9 mouse cellular contexts compared by ENCODE assay signal in genomic region chr11:101064462-101064861, GRCm38 (mm10). TPM values are rescaled to one million over a fixed set of nuclear protein-coding genes. Genes with fewer than 3 reads are reported as not detected.
DNase-seq lines count a peak whose midpoint lies in the region; ATAC-seq and TF ChIP-seq lines count a peak whose summit lies in the region.
"Had no signal": no experiment of that assay in that cellular context is flagged by ENCODE, and none has a peak within 500 bp of the region (broad histone marks: within the 10 kb centered on the region; RNA-seq: fewer than 3 reads in every experiment).

No protein-coding gene starts in this region.

- DNase-seq in hindbrain, embryonic 10.5 days (ENCODE audit: low spot score) = no peak
- DNase-seq in hindbrain, embryonic 11.5 days (ENCODE audit: low spot score) = no peak
- DNase-seq in ES-CJ7 (ENCODE audit: low read depth, low spot score) = peak; percentile 52
- no peak for DNase-seq in liver, embryonic 11.5 days (ENCODE audit: low spot score)
- DNase-seq in right cerebral cortex, postnatal 10 days (ENCODE audit: low spot score in 2 of 2) = no peak
- no peak for DNase-seq in thymus, postnatal 25 days

- no peak for TF ChIP-seq POLR2A in bone marrow, adult 2 months (IDR thresholded peaks at IDR 0.05; ENCODE audit: borderline replicate concordance, control insufficient read depth, low read depth, low read length)

- H3K4me1 ChIP-seq in hindbrain, embryonic 10.5 days (replicated peaks) = peaks cover 43% of the 10 kb centered on the region
- no peaks in the 10 kb centered on the region; the same call in 1 of the 2 replicates for H3K4me1 ChIP-seq in hindbrain, embryonic 11.5 days (replicated peaks; ENCODE audit: control insufficient read depth, insufficient read depth, low read length)
- peaks cover 15% of the 10 kb centered on the region for H3K4me1 ChIP-seq in bone marrow, adult 2 months (ENCODE audit: control insufficient read depth, insufficient read depth, low read length)
- peaks cover 51% of the 10 kb centered on the region for H3K4me1 ChIP-seq in liver, embryonic 11.5 days (replicated peaks; ENCODE audit: control insufficient read depth, insufficient read depth, low read length)

- H3K36me3 ChIP-seq in hindbrain, embryonic 10.5 days = peaks cover 45% of the 10 kb centered on the region
- H3K36me3 ChIP-seq in hindbrain, embryonic 11.5 days (ENCODE audit: control insufficient read depth, insufficient read depth, low read length) = no peaks in the 10 kb centered on the region
- peaks cover 7% of the 10 kb centered on the region; the same call in 1 of the 2 replicates for H3K36me3 ChIP-seq in liver, embryonic 11.5 days (ENCODE audit: control insufficient read depth, insufficient read depth, low read length)

- WGBS in hindbrain, embryonic 10.5 days = 87% methylated on average over 4 of the region's 4 CpGs
- WGBS in hindbrain, embryonic 11.5 days = 85% methylated on average over 4 of the region's 4 CpGs
- WGBS in bone marrow, adult 2 months = 70% methylated on average over 4 of the region's 4 CpGs
- WGBS in liver, embryonic 11.5 days = 72% methylated on average over 4 of the region's 4 CpGs

- no peak overlapping the region for H3K4me3 ChIP-seq in hindbrain, embryonic 10.5 days
- no peak overlapping the region for H3K4me3 ChIP-seq in hindbrain, embryonic 11.5 days (ENCODE audit: low read depth, low read length)
- H3K4me3 ChIP-seq in bone marrow, adult 2 months (replicated peaks; ENCODE audit: control insufficient read depth, low read depth, low read length) = no peak overlapping the region
- no peak overlapping the region for H3K4me3 ChIP-seq in liver, embryonic 11.5 days (ENCODE audit: low read depth, low read length)
- H3K4me3 ChIP-seq: neural tube, embryonic 12.5 days had no signal

- no peak for ATAC-seq in hindbrain, embryonic 11.5 days (ENCODE audit: low FRiP score)
- no peak for ATAC-seq in liver, embryonic 11.5 days (replicated peaks; ENCODE audit: low FRiP score)

- no peaks in the 10 kb centered on the region for H3K9me3 ChIP-seq in hindbrain, embryonic 10.5 days
- H3K9me3 ChIP-seq in hindbrain, embryonic 11.5 days (ENCODE audit: control insufficient read depth, low read length) = no peaks in the 10 kb centered on the region
- H3K9me3 ChIP-seq in liver, embryonic 11.5 days (ENCODE audit: control insufficient read depth, low read length) = no peaks in the 10 kb centered on the region
- H3K9me3 ChIP-seq: neural tube, embryonic 12.5 days had no signal

- H3K4me2 ChIP-seq in hindbrain, embryonic 11.5 days (replicated peaks; ENCODE audit: low read depth, low read length) = no peak overlapping the region
- peak overlapping the region; percentile 46 for H3K4me2 ChIP-seq in liver, embryonic 11.5 days
- H3K4me2 ChIP-seq: neural tube, embryonic 12.5 days had no signal

- peak overlapping the region; percentile 68; the same call in 1 of the 2 replicates for H3K27ac ChIP-seq in hindbrain, embryonic 10.5 days
- no peak overlapping the region for H3K27ac ChIP-seq in hindbrain, embryonic 11.5 days (ENCODE audit: low read depth, low read length)
- peak overlapping the region; percentile 96 for H3K27ac ChIP-seq in bone marrow, adult 2 months (ENCODE audit: control insufficient read depth, insufficient read depth, low read depth, low read length, poor library complexity)
- peak overlapping the region; percentile 99 for H3K27ac ChIP-seq in liver, embryonic 11.5 days (ENCODE audit: low read depth, low read length)

- no peak overlapping the region for H3K9ac ChIP-seq in hindbrain, embryonic 11.5 days (ENCODE audit: low read depth, low read length)
- peak overlapping the region; percentile 46; the same call in 1 of the 2 replicates for H3K9ac ChIP-seq in liver, embryonic 11.5 days (ENCODE audit: low read depth, low read length)
- H3K9ac ChIP-seq: neural tube, embryonic 12.5 days had no signal

- TF ChIP-seq CTCF in bone marrow, adult 2 months (IDR thresholded peaks at IDR 0.05; ENCODE audit: control insufficient read depth, insufficient read depth, low read length) = no peak

- H3K27me3 ChIP-seq in hindbrain, embryonic 10.5 days (ENCODE audit: insufficient read depth, poor library complexity, severe bottlenecking) = peaks cover 9% of the 10 kb centered on the region; the same call in 1 of the 2 replicates
- no peaks in the 10 kb centered on the region for H3K27me3 ChIP-seq in hindbrain, embryonic 11.5 days (ENCODE audit: control insufficient read depth, insufficient read depth, low read length)
- H3K27me3 ChIP-seq in liver, embryonic 11.5 days (replicated peaks; ENCODE audit: control insufficient read depth, insufficient read depth, low read length) = no peaks in the 10 kb centered on the region; the same call in 1 of the 2 replicates
- H3K27me3 ChIP-seq: neural tube, embryonic 12.5 days had no signal

RNA-seq across cellular contexts. Expression of gene Naglu, which starts 5.3 kb away (rescaled TPM):
- 11.2 and 12.9 TPM in 2 replicates for polyA plus RNA-seq in hindbrain, embryonic 10.5 days (2016; fragmentation: Nextera tagmentation; extraction: Ambion mirVana)
- polyA plus RNA-seq in hindbrain, embryonic 11.5 days (2014; fragmentation: Nextera tagmentation; extraction: Ambion mirVana) = 5.8 and 5.9 TPM in 2 replicates
- polyA plus RNA-seq in bone marrow, adult 2 months (2011; ENCODE audit: insufficient read depth, insufficient read length, low replicate concordance, missing spikeins) = 3.4 and 5.6 TPM in 2 replicates
- 7.7 and 8.0 TPM in 2 replicates for polyA plus RNA-seq in liver, embryonic 11.5 days (2014; fragmentation: Nextera tagmentation; extraction: Ambion mirVana)

RNA-seq across cellular contexts. Expression of gene Hsd17b1, which starts 13.7 kb away (rescaled TPM):
- polyA plus RNA-seq in hindbrain, embryonic 10.5 days (2016; fragmentation: Nextera tagmentation; extraction: Ambion mirVana) = 0.14 TPM in 1 of 2 replicates, not detected in the other
- not detected in 2 replicates for polyA plus RNA-seq in hindbrain, embryonic 11.5 days (2014; fragmentation: Nextera tagmentation; extraction: Ambion mirVana)
- polyA plus RNA-seq in bone marrow, adult 2 months (2011; ENCODE audit: insufficient read depth, insufficient read length, low replicate concordance, missing spikeins) = 0.97 and 2.3 TPM in 2 replicates
- 0.12 and 0.27 TPM in 2 replicates for polyA plus RNA-seq in liver, embryonic 11.5 days (2014; fragmentation: Nextera tagmentation; extraction: Ambion mirVana)
- polyA plus RNA-seq: embryonic facial prominence, embryonic 11.5 days had no signal

RNA-seq across cellular contexts. Expression of gene Coasy, which starts 17.9 kb away (rescaled TPM):
- 53.1 and 59.6 TPM in 2 replicates for polyA plus RNA-seq in hindbrain, embryonic 10.5 days (2016; fragmentation: Nextera tagmentation; extraction: Ambion mirVana)
- 50.9 and 51.6 TPM in 2 replicates for polyA plus RNA-seq in hindbrain, embryonic 11.5 days (2014; fragmentation: Nextera tagmentation; extraction: Ambion mirVana)
- polyA plus RNA-seq in bone marrow, adult 2 months (2011; ENCODE audit: insufficient read depth, insufficient read length, low replicate concordance, missing spikeins) = 11.2 and 25.5 TPM in 2 replicates
- 43.3 and 45.8 TPM in 2 replicates for polyA plus RNA-seq in liver, embryonic 11.5 days (2014; fragmentation: Nextera tagmentation; extraction: Ambion mirVana)

RNA-seq across cellular contexts. Expression of gene Mlx, which starts 22.6 kb away (rescaled TPM):
- 44.7 and 49.7 TPM in 2 replicates for polyA plus RNA-seq in hindbrain, embryonic 10.5 days (2016; fragmentation: Nextera tagmentation; extraction: Ambion mirVana)
- polyA plus RNA-seq in hindbrain, embryonic 11.5 days (2014; fragmentation: Nextera tagmentation; extraction: Ambion mirVana) = 57.1 and 57.3 TPM in 2 replicates
- polyA plus RNA-seq in bone marrow, adult 2 months (2011; ENCODE audit: insufficient read depth, insufficient read length, low replicate concordance, missing spikeins) = 15.3 and 23.6 TPM in 2 replicates
- 45.3 and 45.6 TPM in 2 replicates for polyA plus RNA-seq in liver, embryonic 11.5 days (2014; fragmentation: Nextera tagmentation; extraction: Ambion mirVana)

RNA-seq across cellular contexts. Expression of gene Psmc3ip, which starts 30.8 kb away (rescaled TPM):
- polyA plus RNA-seq in hindbrain, embryonic 10.5 days (2016; fragmentation: Nextera tagmentation; extraction: Ambion mirVana) = 59.7 and 72.5 TPM in 2 replicates
- polyA plus RNA-seq in hindbrain, embryonic 11.5 days (2014; fragmentation: Nextera tagmentation; extraction: Ambion mirVana) = 54.3 and 54.8 TPM in 2 replicates
- 12.6 and 14.3 TPM in 2 replicates for polyA plus RNA-seq in bone marrow, adult 2 months (2011; ENCODE audit: insufficient read depth, insufficient read length, low replicate concordance, missing spikeins)
- polyA plus RNA-seq in liver, embryonic 11.5 days (2014; fragmentation: Nextera tagmentation; extraction: Ambion mirVana) = 40.7 and 42.8 TPM in 2 replicates
